Mouse (Mus musculus): ENCODE results near the gene Fstl4. TPM values are rescaled to one million over a fixed set of nuclear protein-coding genes. Genes with fewer than 3 reads are reported as not detected.

Fstl4 gene
- 10 to 100 TPM; 44.1 to 47.2 TPM for total RNA-seq (2021)
- long read RNA-seq, experiment 1, full-length matches to known transcripts: 34 of 44 reads
- long read RNA-seq, experiment 1, partial matches to known transcripts: 3 of 44 reads
- long read RNA-seq, experiment 1, other reads (novel, unspliced or antisense): 7 of 44 reads
- long read RNA-seq, experiment 2, full-length matches to known transcripts: 20 of 35 reads
- long read RNA-seq, experiment 2, partial matches to known transcripts: 3 of 35 reads
- long read RNA-seq, experiment 2, other reads (novel, unspliced or antisense): 12 of 35 reads

DNA sequence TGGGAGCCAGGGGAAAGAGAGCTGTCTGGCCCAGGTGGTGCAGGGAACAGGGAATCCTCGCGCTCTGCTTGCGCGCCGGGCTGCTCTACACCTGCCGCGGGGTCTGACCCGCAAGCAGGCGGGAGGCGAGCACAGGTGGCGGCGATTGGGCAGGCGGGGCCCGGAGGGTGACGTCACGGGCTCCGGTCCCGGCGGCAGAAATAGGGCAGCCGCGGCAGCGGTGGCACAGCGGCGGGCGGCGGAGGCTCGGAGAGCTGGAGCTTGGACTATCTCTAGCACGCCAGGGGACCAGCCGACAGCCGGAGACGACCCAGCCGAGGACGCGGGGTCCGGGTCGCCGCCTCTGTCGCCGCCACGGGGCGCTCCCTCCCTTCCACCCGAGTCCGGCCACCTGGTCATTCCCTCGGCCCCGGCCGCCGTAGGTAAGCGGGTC lies at the start of gene Fstl4:
Gene Fstl4, plus strand, starts transcription at position 174 of the 433 bp plus-strand sequence.
- no peak for TF ChIP-seq CTCF (IDR thresholded peaks at IDR 0.05)
- peak within 1 kb of the TSS; percentile 69 for H3K4me3 ChIP-seq
- intact Hi-C loops (cut with DNase I): loop anchor here (1.0 to 2.0 kb wide), 2 partner anchors 115 to 242 kb away; no protein-coding TSS in a partner anchor
- peak; percentile 76 to 78 for DNase-seq (ENCODE audit: extremely low spot score in 1 of 2, low spot score in 2 of 2)
- peak within 1 kb of the TSS; percentile 96 for H3K27ac ChIP-seq

DNA sequence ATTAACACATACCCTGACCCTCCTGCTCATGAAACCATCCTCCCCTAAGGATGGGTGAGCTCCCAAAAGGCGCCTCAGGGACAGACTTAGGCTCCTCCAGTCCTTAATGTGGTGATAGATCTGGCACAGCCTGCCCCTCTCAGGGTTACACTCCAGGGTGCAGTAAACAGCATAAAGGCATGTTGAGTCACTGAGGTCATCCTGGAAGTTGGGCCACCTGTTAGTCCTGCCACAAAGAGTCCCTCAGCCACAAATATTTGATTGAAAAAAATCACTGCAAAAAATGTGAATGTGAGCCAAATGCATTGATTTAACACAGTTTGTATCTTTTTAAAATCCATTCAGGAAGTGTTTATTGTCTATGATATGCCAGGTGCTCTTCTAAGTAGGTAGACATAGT lies 45.9 kb upstream of the Fstl4 start:
- DNase-seq (ENCODE audit: extremely low spot score in 1 of 2, low spot score in 2 of 2): no peak
- Histone ChIP-seq H3K27ac (no peak overlapping the region), H3K4me3 (no peak overlapping the region)
- intact Hi-C loops (cut with DNase I): no loop called here
- no peak for TF ChIP-seq CTCF (IDR thresholded peaks at IDR 0.05)

GRCm38 (mm10) chr11:52721087-52721486 lies 43.3 kb upstream of the Fstl4 start:
- no peak for TF ChIP-seq CTCF (IDR thresholded peaks at IDR 0.05)
- no peak for DNase-seq (ENCODE audit: extremely low spot score in 1 of 2, low spot score in 2 of 2)
- intact Hi-C loops (cut with DNase I): no loop called here
- Histone ChIP-seq H3K27ac (no peak overlapping the region), H3K4me3 (no peak overlapping the region)

DNA sequence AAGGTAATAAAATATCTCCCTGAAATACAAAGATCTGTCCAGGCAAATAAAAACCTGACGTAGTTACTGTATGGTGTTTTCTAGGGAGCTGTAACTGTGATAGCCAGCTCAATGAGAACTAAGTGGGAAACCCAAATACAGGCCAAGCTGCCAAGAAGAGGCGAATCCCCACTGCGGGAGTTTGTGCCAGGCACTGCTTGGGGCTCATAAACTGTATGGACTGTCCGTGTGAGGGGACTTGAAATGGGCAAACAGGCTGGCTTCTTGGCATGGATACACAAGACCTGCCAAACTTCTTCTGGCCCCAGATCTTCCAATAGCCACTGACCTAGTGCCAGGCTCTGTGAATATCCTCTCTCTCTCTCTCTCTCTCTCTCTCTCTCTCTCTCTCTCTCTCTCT lies 41.7 kb upstream of the Fstl4 start:
- TF ChIP-seq CTCF (IDR thresholded peaks at IDR 0.05): no peak
- intact Hi-C loops (cut with DNase I): no loop called here
- no peak for DNase-seq (ENCODE audit: extremely low spot score in 1 of 2, low spot score in 2 of 2)
- no peak overlapping the region for H3K27ac ChIP-seq
- no peak overlapping the region for H3K4me3 ChIP-seq

- Histone ChIP-seq H3K27ac (no peak overlapping the region), H3K4me3 (no peak overlapping the region)
- TF ChIP-seq CTCF (IDR thresholded peaks at IDR 0.05): peak; percentile 39
- intact Hi-C loops (cut with DNase I): no loop called here
- DNase-seq (ENCODE audit: extremely low spot score in 1 of 2, low spot score in 2 of 2): no peak
Measured at GRCm38 (mm10) chr11:52726001-52726400, 38.4 kb upstream of the Fstl4 start.

GRCm38 (mm10) chr11:52728479-52728878 lies 36.0 kb upstream of the Fstl4 start:
- DNase-seq (ENCODE audit: extremely low spot score in 1 of 2, low spot score in 2 of 2): no peak
- Histone ChIP-seq H3K4me3 (no peak overlapping the region), H3K27ac (no peak overlapping the region)
- TF ChIP-seq CTCF (IDR thresholded peaks at IDR 0.05): no peak
- intact Hi-C loops (cut with DNase I): no loop called here

DNA sequence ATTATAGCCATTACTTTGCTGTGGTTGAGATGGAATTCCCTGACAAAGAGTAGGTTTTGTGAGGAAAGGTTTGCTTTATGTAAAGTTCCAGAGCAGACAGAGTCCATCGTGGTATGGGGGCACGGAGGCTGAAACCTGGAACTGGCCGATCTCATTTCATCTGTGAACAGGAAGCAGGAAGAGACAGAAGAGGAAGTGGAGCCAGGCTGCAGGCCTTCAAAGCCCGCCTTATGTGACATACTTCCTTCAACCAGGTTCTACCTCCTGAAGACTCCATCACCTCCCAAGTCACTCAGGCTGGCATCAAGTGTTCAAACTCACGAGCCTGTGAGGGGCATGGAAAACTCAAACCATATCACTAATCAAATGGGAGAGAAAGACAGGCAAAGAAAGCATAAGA lies 34.5 kb upstream of the Fstl4 start:
- Histone ChIP-seq H3K27ac (no peak overlapping the region), H3K4me3 (no peak overlapping the region)
- no peak for DNase-seq (ENCODE audit: extremely low spot score in 1 of 2, low spot score in 2 of 2)
- TF ChIP-seq CTCF (IDR thresholded peaks at IDR 0.05): no peak
- intact Hi-C loops (cut with DNase I): no loop called here

DNA sequence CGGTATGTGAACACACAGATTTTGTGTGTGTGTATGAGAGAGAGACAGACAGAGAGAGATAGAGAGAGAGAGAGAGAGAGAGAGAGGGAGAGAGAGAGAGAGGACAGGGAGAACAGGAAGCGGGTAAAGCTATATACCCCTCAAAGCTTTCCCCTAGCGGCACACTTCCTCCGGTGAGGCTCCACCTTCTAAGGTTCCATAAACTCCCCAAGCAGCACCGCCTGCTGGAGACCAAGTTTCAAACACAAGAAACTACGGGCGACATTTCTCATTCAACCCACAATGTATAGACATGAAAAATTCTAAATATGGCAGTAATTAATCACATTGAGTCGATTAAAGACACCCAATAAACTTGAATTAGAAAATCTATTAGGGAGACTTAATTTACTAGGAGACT lies 32.5 kb upstream of the Fstl4 start:
- H3K4me3 ChIP-seq: no peak overlapping the region
- intact Hi-C loops (cut with DNase I): no loop called here
- no peak overlapping the region for H3K27ac ChIP-seq
- DNase-seq (ENCODE audit: extremely low spot score in 1 of 2, low spot score in 2 of 2): no peak
- no peak; the same call in 1 of the 2 replicates for TF ChIP-seq CTCF (IDR thresholded peaks at IDR 0.05)

GRCm38 (mm10) chr11:52734493-52735195 lies 29.8 kb upstream of the Fstl4 start:
- intact Hi-C loops (cut with DNase I): no loop called here
- DNase-seq (ENCODE audit: extremely low spot score in 1 of 2, low spot score in 2 of 2): peak in 1 of 2 experiments; percentile 15
- H3K27ac ChIP-seq: peak overlapping the region; percentile 63
- no peak for TF ChIP-seq CTCF (IDR thresholded peaks at IDR 0.05)
- no peak overlapping the region for H3K4me3 ChIP-seq

- no peak overlapping the region for H3K27ac ChIP-seq
- intact Hi-C loops (cut with DNase I): no loop called here
- no peak overlapping the region for H3K4me3 ChIP-seq
- no peak for DNase-seq (ENCODE audit: extremely low spot score in 1 of 2, low spot score in 2 of 2)
- no peak for TF ChIP-seq CTCF (IDR thresholded peaks at IDR 0.05)
Measured at GRCm38 (mm10) chr11:52739187-52739586, 25.2 kb upstream of the Fstl4 start.

DNA sequence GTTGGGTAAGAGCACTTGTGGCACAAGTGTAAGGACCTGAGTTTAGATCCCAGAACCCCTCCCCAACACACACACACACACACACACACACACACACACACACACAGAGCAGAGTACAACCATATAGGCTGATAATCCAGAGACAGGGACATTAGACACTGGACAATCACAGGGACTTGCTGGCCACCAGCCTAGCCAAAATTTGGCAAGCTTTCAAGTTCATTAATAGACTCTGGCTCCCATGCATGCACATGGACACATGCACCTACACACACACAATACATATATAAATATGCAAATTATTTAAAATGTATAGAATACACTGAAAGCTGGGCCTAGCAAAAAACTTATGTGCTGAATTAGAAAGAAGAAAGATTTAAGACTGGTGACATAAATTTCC lies 24.0 kb upstream of the Fstl4 start:
- Histone ChIP-seq H3K4me3 (no peak overlapping the region), H3K27ac (no peak overlapping the region)
- no peak for TF ChIP-seq CTCF (IDR thresholded peaks at IDR 0.05)
- no peak for DNase-seq (ENCODE audit: extremely low spot score in 1 of 2, low spot score in 2 of 2)
- intact Hi-C loops (cut with DNase I): no loop called here

GRCm38 (mm10) chr11:52743956-52744355 lies 20.5 kb upstream of the Fstl4 start:
- intact Hi-C loops (cut with DNase I): no loop called here
- no peak for DNase-seq (ENCODE audit: extremely low spot score in 1 of 2, low spot score in 2 of 2)
- TF ChIP-seq CTCF (IDR thresholded peaks at IDR 0.05): no peak
- no peak overlapping the region for H3K27ac ChIP-seq
- no peak overlapping the region for H3K4me3 ChIP-seq
